Mouse (Mus musculus) brain, adult 2 months (tissue): Measurements from ENCODE around the gene Cadm1.

ENCODE experiments used
- DNase-seq: peaks from one replicate; pipeline ENCODE4 v3.0.0; 2011; ENCODE audit warnings: low read depth, low spot score

The Cadm1 gene

GRCm38 (mm10) chr9:47548916-47549315, 18.9 kb downstream of the Cadm1 start:
- no peak for DNase-seq

- peak; percentile 56 for DNase-seq
Observed at GRCm38 (mm10) chr9:47552960-47553575, 23.1 kb downstream of the Cadm1 start.

DNA sequence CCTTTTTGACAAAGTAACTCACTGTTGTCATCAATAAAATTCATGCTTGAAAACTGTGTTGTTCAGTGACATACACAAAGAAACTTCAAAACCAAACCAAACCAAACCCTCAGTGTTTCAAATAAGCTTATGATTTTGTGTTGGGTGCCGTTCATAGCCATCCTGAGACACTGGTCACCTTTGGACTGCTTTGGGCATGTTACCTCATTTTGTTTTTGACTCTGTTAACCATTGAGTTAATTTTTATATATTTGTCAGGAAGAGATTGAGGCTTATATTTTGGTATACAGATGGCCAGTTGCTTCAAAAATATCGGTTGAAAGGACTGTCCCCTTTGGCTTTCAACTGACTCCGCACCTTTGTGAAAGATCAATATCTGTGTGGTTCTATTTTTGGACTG, 30.8 kb downstream of the Cadm1 start:
- no peak for DNase-seq

GRCm38 (mm10) chr9:47561596-47561995, 31.6 kb downstream of the Cadm1 start:
- peak; percentile 55 for DNase-seq

- no peak for DNase-seq
Observed at GRCm38 (mm10) chr9:47565088-47565487, 35.1 kb downstream of the Cadm1 start.

GRCm38 (mm10) chr9:47567873-47568272, 37.9 kb downstream of the Cadm1 start:
- DNase-seq, result no peak

DNA sequence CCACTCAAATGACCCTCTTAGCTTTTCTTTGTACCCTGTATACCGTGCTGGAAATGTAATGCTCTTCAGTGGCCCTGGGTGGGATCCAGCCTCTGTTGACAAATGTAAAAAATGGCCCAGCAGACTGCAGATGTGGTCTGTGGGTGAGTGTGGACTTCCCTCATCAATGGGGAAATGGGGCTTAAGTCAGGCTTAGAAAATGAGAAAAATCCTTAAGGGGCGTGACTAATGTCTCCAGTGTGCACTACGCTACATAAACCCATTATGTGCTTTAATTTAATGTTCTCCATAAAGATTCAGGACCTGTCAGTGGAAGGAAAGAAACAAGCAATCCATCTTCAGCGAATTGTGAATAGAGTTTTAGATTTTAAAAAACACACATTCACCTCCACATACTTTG, 40.2 kb downstream of the Cadm1 start:
- DNase-seq, result no peak

- DNase-seq, result no peak
Observed at GRCm38 (mm10) chr9:47571461-47571860, 41.5 kb downstream of the Cadm1 start.

- no peak for DNase-seq
Observed at GRCm38 (mm10) chr9:47572132-47572531, 42.2 kb downstream of the Cadm1 start.

GRCm38 (mm10) chr9:47573456-47573855, 43.5 kb downstream of the Cadm1 start:
- DNase-seq, result no peak

GRCm38 (mm10) chr9:47574710-47575414, 44.9 kb downstream of the Cadm1 start:
- peak; percentile 65 for DNase-seq

- no peak for DNase-seq
Observed at GRCm38 (mm10) chr9:47575764-47576163, 45.8 kb downstream of the Cadm1 start.

- DNase-seq, result no peak
Observed at GRCm38 (mm10) chr9:47579464-47579863, 49.5 kb downstream of the Cadm1 start.

- DNase-seq, result no peak
Observed at GRCm38 (mm10) chr9:47581576-47582365, 51.8 kb downstream of the Cadm1 start.

DNA sequence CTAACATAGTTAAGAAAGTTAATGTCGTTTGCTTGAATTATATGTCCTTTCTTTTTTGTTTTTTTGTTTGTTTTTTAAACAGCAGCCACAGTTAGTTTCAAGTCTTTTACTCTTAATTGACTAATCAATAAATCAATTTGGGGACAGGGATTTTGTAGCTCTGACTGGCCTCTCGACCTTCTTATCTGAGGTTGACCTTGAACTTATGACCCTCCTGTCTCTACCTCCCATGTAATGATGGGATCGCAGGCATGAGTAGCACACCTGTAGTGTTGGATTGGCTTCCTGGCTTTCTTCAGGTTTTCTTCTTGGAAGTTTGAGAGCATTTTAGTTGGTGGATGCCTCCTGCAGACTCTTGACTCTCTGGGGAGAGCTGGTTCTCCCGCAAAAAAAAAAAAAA, 53.3 kb downstream of the Cadm1 start:
- DNase-seq, result no peak

- no peak for DNase-seq
Observed at GRCm38 (mm10) chr9:47586176-47586575, 56.2 kb downstream of the Cadm1 start.

DNA sequence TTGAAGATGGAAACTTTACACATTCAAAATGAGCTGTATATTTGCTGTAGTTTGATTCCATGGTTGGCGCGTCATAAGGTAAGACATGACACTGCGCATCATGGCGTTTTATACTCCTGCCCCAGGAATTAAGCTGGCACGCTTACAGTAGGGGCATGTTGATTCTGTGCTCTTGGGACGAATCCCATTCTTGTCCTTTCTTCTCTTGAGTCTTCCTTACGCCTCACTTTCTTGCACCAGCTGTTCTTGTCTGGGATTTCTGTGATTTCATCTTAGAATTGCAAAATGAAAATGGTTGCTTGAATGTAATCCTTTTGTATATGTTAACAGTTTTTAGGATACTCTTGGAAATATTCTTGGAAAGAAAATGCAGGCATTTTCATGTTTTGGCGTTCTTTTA, 56.9 kb downstream of the Cadm1 start:
- peak; percentile 34 for DNase-seq

- DNase-seq, result peak; percentile 57
Observed at GRCm38 (mm10) chr9:47587577-47588194, 57.7 kb downstream of the Cadm1 start.

DNA sequence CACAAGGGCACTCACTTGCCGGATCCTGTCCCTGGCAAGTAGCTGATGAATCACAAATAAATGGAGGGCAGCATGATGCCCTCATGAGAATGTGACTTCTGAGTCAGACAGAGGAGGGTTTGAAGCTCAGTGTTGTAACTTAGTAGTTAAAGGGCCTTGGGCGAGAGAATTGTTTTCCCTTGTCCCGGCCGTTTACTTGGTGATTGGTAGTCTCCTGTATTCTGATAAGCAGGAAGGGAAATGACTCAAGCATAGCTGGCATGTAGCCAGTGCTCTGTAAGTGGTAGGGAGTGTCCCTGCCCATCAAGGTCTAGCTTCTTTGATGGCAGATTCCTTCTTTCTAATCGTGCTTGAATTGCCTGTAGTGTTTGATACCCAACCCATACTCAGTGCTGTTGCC, 59.9 kb downstream of the Cadm1 start:
- DNase-seq, result peak; percentile 61

- no peak for DNase-seq
Observed at GRCm38 (mm10) chr9:47601541-47601940, 71.6 kb downstream of the Cadm1 start.

- DNase-seq, result no peak
Observed at GRCm38 (mm10) chr9:47603971-47604370, 74.0 kb downstream of the Cadm1 start.

DNA sequence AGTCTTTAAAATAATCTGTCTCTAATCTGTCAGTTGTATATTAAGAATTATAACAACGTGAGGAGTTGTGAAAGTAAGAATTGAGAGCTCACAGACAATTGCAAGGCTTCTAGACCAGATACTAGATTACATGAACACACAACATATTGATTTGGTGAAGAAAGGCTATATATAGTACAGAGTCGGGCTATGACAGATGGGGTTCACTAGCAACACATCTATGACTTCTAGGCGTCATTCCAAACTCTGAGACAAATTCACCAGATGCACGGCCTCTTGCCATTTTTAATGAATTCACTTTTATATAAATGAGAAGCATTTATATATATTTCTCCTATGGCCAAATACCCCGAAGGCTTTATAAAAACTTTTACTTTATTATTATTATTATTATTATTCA, 75.7 kb downstream of the Cadm1 start:
- DNase-seq, result peak; percentile 71
